Mouse (Mus musculus) C2C12 (cell line): ENCODE measurements around the gene Pou2f2.

Experiments used
- CEBPB ChIP-seq: IDR thresholded peaks from one replicate; pipeline ENCODE4 v1.6.1; 2011; ENCODE audit warnings: low read depth, mild to moderate bottlenecking, control low read depth, moderate library complexity
- CTCF ChIP-seq: IDR thresholded peaks from one replicate; pipeline ENCODE4 v1.5.1; 2011; ENCODE audit not compliant: control insufficient read depth, insufficient read depth, insufficient read length
- FOSL1 ChIP-seq: IDR thresholded peaks from one replicate; pipeline ENCODE4 v1.8.0; 2011; ENCODE audit warnings: mild to moderate bottlenecking, low read length; ENCODE audit not compliant: poor library complexity, insufficient read depth, severe bottlenecking
- MAX ChIP-seq: IDR thresholded peaks from one replicate; pipeline ENCODE4 v1.6.1; 2011; ENCODE audit warnings: mild to moderate bottlenecking, control low read depth
- MYOD1 ChIP-seq: IDR thresholded peaks from one replicate; pipeline ENCODE4 v1.6.1; 2011; ENCODE audit warnings: low read depth; ENCODE audit not compliant: control insufficient read depth, insufficient read length
- MYOG ChIP-seq: IDR thresholded peaks from one replicate; pipeline ENCODE4 v1.6.1; 2011; ENCODE audit not compliant: control insufficient read depth, insufficient read length; ENCODE audit errors: extremely low read depth
- USF1 ChIP-seq: IDR thresholded peaks from one replicate; pipeline ENCODE4 v1.6.1; 2011; ENCODE audit warnings: low read depth, mild to moderate bottlenecking, control low read depth, moderate library complexity

DNA sequence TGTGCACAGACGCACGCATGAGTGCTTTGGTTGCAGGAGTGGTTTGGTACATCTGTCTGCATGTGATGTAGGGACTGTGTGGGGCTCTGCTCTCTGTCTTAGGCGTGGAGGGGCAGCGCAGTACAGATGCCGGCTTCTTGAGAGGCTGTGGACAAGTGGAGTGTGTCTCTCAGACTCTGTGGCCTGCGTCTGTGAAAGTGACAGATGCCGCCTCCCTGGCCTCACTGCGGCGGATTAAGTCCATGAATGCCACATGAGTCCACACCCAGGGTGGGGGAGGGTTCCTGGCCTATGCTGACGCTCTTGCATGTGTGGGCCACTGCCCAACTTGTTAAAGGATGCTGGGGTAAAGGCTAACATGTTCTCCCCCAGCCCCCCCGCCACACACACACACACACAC, 5.2 kb downstream of the Pou2f2 start:
- TF ChIP-seq CTCF (no peak), MYOD1 (no peak), MYOG (no peak), MAX (no peak), CEBPB (no peak), USF1 (no peak), FOSL1 (no peak)
